Mouse (Mus musculus) hindbrain, embryonic 13.5 days (tissue): ENCODE data around the gene Dach1. TPM values are rescaled to one million over a fixed set of nuclear protein-coding genes. Genes with fewer than 3 reads are reported as not detected.

Source experiments
- ATAC-seq: fragments of 200-750 bp; cut with Nextera tagmentation; 2 replicates; pipeline ENCODE4 v1.8.0; 2017; ENCODE audit warnings: moderate TSS enrichment; ENCODE audit not compliant: low FRiP score
- H3K27ac ChIP-seq: fragments of 300-500 bp; sonication (generic); 2 replicates; pipeline ENCODE4 v1.5.1; 2015; ENCODE audit warnings: inconsistent platforms, mild to moderate bottlenecking, moderate library complexity
- H3K27me3 ChIP-seq: fragments of 300-500 bp; sonication (generic); 2 replicates; pipeline ENCODE4 v1.6.1; 2015; ENCODE audit warnings: mild to moderate bottlenecking, inconsistent platforms
- H3K36me3 ChIP-seq: fragments of 300-500 bp; sonication (generic); 2 replicates; pipeline ENCODE4 v1.6.1; 2015; ENCODE audit warnings: mild to moderate bottlenecking, inconsistent platforms
- H3K4me1 ChIP-seq: fragments of 300-500 bp; sonication (generic); replicated peaks from 2 replicates; pipeline ENCODE4 v1.6.1; 2015; ENCODE audit warnings: inconsistent platforms
- H3K4me2 ChIP-seq: fragments of 300-500 bp; sonication (generic); 2 replicates; pipeline ENCODE4 v1.6.1; 2015; ENCODE audit warnings: inconsistent platforms, mild to moderate bottlenecking, moderate library complexity
- H3K4me3 ChIP-seq: fragments of 300-500 bp; sonication (generic); 2 replicates; pipeline ENCODE4 v1.5.1; 2015; ENCODE audit warnings: mild to moderate bottlenecking, inconsistent platforms
- H3K9ac ChIP-seq: fragments of 300-500 bp; sonication (generic); 2 replicates; pipeline ENCODE4 v1.6.1; 2015; ENCODE audit warnings: mild to moderate bottlenecking, inconsistent platforms
- H3K9me3 ChIP-seq: fragments of 300-500 bp; sonication (generic); 2 replicates; pipeline ENCODE4 v1.6.1; 2016; ENCODE audit warnings: inconsistent platforms
- WGBS: fragments of 180-500 bp; shearing (Covaris S2); methylation state at CpG from one replicate; pipeline ENCODE4 v1.1.7; 2015; 5-methylcytosine and 5-hydroxymethylcytosine counted together
- polyA plus RNA-seq: library from polyadenylated mRNA; unstranded; fragments of >200 nt; fragmentation: Nextera tagmentation; extraction: Ambion mirVana; gene quantifications from 2 replicates; pipeline ENCODE4 v1.2.1, GENCODE M21; 2015

Dach1 gene
- polyA plus RNA-seq, 1 experiment from 2014 or later = 20.5 TPM

DNA sequence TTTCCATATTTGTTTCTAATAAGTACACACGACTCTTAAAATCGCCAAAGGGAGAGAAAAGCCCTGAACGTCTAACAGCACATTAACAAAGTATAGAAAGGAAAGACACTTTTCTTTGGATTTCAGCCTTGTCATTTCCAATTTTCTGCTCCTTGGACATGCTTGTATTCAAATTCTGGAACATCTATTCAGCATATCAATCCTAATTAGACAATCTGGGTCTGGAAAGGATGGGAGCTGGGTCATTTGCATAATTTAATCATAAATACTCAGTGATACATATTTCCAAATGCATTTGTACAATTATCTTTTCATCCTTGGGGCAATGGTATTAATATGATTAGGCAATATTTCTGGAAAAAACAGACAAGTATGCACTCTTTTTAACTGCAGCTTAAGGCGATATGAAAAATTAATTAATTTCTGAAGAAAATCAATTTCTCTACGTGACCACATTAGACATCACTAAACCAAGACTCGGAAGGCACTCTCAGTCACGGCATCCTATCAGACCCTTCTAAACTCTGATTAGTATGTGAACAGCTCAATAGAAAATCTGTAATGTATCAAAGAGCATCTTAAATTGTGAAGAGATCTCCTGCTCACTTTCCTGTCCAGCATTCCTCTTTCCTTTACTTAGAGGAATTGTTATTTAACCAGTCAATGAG is 13.7 kb downstream of the Dach1 start:
- Histone ChIP-seq H3K4me1 (peaks cover 18% of the 10 kb centered on the region), H3K36me3 (no peaks in the 10 kb centered on the region), H3K27me3 (no peaks in the 10 kb centered on the region), H3K4me2 (peak overlapping the region; percentile 35; the same call in 1 of the 2 replicates), H3K4me3 (no peak overlapping the region), H3K9ac (no peak overlapping the region), H3K27ac (peak overlapping the region; percentile 48; the same call in 1 of the 2 replicates), H3K9me3 (no peaks in the 10 kb centered on the region)
- no peak for ATAC-seq
- WGBS = 24% methylated on average over 7 of the region's 7 CpGs

- H3K36me3 ChIP-seq = no peaks in the 10 kb centered on the region
- H3K9ac ChIP-seq = no peak overlapping the region
- H3K4me2 ChIP-seq = peak overlapping the region; percentile 1; the same call in 1 of the 2 replicates
- peaks cover 18% of the 10 kb centered on the region for H3K4me1 ChIP-seq
- WGBS = 13% methylated on average over 7 of the region's 7 CpGs
- ATAC-seq = peak; percentile 81
- no peaks in the 10 kb centered on the region for H3K27me3 ChIP-seq
- H3K27ac ChIP-seq = peak overlapping the region; percentile 49
- no peaks in the 10 kb centered on the region for H3K9me3 ChIP-seq
- no peak overlapping the region for H3K4me3 ChIP-seq
Measured at GRCm38 (mm10) chr14:98154832-98155422, 14.6 kb downstream of the Dach1 start.

GRCm38 (mm10) chr14:98141758-98142157 is 27.8 kb downstream of the Dach1 start:
- H3K9me3 ChIP-seq = no peaks in the 10 kb centered on the region
- H3K27me3 ChIP-seq = no peaks in the 10 kb centered on the region
- ATAC-seq = no peak
- 45% methylated on average over 2 of the region's 2 CpGs for WGBS
- H3K9ac ChIP-seq = no peak overlapping the region
- H3K4me3 ChIP-seq = no peak overlapping the region
- H3K4me2 ChIP-seq = no peak overlapping the region
- no peak overlapping the region for H3K27ac ChIP-seq
- H3K36me3 ChIP-seq = no peaks in the 10 kb centered on the region
- peaks cover 18% of the 10 kb centered on the region for H3K4me1 ChIP-seq

DNA sequence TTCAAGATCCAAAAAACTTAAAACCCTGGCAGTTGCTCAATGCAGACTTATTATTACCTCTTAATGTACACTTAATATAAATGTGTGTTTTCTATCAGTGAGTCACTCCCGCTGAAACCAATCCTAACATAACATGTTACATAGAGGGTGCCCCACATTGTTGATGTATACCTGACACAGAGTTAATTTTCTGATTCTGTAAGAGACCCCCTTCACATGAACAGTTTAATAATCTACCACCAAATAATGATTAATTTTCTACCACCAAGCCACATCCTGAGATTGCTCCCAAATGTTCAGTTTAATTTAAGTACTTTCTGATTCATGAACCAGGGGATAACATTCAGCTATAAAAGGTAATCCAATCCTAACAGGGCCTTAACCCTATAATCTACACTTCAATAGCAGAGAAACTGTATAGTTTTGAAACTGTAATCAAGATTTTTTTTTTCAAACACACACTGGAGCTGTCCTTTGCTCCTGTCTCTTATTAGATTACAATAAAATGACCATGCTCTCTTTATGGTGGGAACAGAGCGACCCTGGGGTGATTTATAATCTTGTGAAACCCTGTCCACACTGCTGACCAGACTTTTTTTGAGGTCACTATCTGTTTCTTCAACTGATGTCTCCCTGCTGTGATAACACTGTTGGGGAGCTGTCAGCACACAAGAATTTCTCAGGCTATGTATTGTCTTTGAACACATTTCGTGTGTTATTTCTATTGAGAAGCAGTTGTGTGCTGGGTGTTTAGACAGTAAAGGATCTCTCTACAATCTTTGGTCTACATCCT is 30.5 kb downstream of the Dach1 start:
- Histone ChIP-seq H3K36me3 (no peaks in the 10 kb centered on the region), H3K9me3 (no peaks in the 10 kb centered on the region), H3K27ac (no peak overlapping the region), H3K27me3 (no peaks in the 10 kb centered on the region), H3K4me2 (no peak overlapping the region), H3K9ac (no peak overlapping the region), H3K4me3 (no peak overlapping the region), H3K4me1 (peaks cover 23% of the 10 kb centered on the region)
- no peak for ATAC-seq
- 35% methylated on average over 3 of the region's 3 CpGs for WGBS

- Histone ChIP-seq H3K27me3 (no peaks in the 10 kb centered on the region), H3K4me2 (no peak overlapping the region), H3K4me3 (no peak overlapping the region), H3K36me3 (no peaks in the 10 kb centered on the region), H3K9me3 (no peaks in the 10 kb centered on the region), H3K9ac (no peak overlapping the region), H3K27ac (no peak overlapping the region), H3K4me1 (peaks cover 23% of the 10 kb centered on the region)
- no peak for ATAC-seq
- 38% methylated on average over 4 of the region's 4 CpGs for WGBS
Measured at GRCm38 (mm10) chr14:98134546-98134945, 35.0 kb downstream of the Dach1 start.

DNA sequence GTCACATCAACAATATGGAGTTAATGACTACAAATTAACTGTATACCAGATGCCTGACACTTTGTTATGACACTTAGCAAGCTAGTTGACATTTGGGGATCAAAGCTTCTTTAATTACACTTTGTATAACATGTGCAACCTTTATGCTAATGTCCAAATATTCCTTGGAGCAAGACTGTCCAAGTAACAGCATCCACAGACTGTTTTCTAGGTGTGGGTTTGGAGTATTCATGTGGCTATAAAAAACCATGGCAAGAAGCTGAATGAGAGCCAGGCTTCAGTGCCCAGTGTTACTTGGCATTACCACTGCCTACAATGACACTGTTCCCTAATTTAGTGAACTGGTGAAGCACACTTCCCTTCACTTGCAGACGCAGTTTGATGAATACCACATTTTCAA is 46.5 kb downstream of the Dach1 start:
- no peak for ATAC-seq
- H3K9me3 ChIP-seq = no peaks in the 10 kb centered on the region
- H3K4me2 ChIP-seq = no peak overlapping the region
- no peak overlapping the region for H3K9ac ChIP-seq
- peaks cover 5% of the 10 kb centered on the region for H3K4me1 ChIP-seq
- H3K4me3 ChIP-seq = no peak overlapping the region
- no peaks in the 10 kb centered on the region for H3K27me3 ChIP-seq
- H3K36me3 ChIP-seq = no peaks in the 10 kb centered on the region
- H3K27ac ChIP-seq = no peak overlapping the region
- WGBS = 78% methylated on average over 1 of the region's 1 CpGs

DNA sequence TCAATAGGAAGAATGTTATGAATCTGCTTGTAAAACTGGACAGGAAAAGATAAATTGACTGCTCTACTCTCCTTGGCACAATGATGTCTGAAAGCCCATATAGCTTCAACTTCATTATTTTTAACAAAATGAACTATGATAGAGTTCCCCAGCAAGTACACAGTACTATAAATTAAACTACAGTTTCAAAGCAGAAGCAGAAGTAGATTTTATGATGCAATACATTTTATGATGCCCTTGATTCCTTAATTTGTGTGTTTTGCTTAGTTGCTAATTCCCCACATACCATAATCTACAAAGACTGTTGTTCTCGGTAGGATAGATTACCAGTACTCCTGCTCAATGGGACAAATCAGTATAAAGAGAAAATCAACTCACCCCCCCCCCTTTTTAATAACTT is 52.9 kb downstream of the Dach1 start:
- Histone ChIP-seq H3K9me3 (no peaks in the 10 kb centered on the region), H3K27me3 (no peaks in the 10 kb centered on the region), H3K4me2 (no peak overlapping the region), H3K4me3 (no peak overlapping the region), H3K27ac (no peak overlapping the region), H3K9ac (no peak overlapping the region), H3K4me1 (no peaks in the 10 kb centered on the region), H3K36me3 (no peaks in the 10 kb centered on the region)
- ATAC-seq = no peak
- WGBS = 59% methylated on average over 1 of the region's 1 CpGs

DNA sequence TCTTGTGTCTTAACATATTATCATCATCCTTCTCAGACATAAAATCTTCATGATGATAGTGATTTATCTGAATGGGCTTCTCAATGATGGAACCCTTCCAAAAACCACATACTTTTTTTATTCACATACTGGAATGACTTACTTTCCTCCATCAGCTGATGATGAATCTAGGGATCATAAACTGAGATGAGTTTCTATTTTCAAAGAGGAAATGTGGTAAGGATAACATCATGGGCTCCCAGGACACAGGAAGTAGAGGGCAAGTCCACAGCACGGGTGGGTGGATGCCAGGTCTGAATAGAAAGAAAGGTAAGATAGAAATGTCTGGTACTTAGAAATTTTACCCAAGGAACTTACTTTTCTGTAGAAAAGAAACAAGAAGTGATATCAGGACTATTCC is 56.5 kb downstream of the Dach1 start:
- H3K36me3 ChIP-seq = no peaks in the 10 kb centered on the region
- WGBS = 72% methylated on average over 1 of the region's 1 CpGs
- ATAC-seq = no peak
- H3K4me3 ChIP-seq = no peak overlapping the region
- H3K27ac ChIP-seq = no peak overlapping the region
- H3K27me3 ChIP-seq = no peaks in the 10 kb centered on the region
- H3K9ac ChIP-seq = no peak overlapping the region
- H3K9me3 ChIP-seq = no peaks in the 10 kb centered on the region
- peaks cover 3% of the 10 kb centered on the region; the same call in 1 of the 2 replicates for H3K4me1 ChIP-seq
- no peak overlapping the region for H3K4me2 ChIP-seq

GRCm38 (mm10) chr14:98109929-98110328 is 59.6 kb downstream of the Dach1 start:
- H3K9me3 ChIP-seq = no peaks in the 10 kb centered on the region
- H3K4me2 ChIP-seq = no peak overlapping the region
- H3K27me3 ChIP-seq = no peaks in the 10 kb centered on the region
- WGBS = 93% methylated on average over 2 of the region's 2 CpGs
- peaks cover 17% of the 10 kb centered on the region for H3K4me1 ChIP-seq
- H3K9ac ChIP-seq = no peak overlapping the region
- no peak overlapping the region for H3K4me3 ChIP-seq
- ATAC-seq = no peak
- H3K27ac ChIP-seq = no peak overlapping the region
- H3K36me3 ChIP-seq = no peaks in the 10 kb centered on the region

DNA sequence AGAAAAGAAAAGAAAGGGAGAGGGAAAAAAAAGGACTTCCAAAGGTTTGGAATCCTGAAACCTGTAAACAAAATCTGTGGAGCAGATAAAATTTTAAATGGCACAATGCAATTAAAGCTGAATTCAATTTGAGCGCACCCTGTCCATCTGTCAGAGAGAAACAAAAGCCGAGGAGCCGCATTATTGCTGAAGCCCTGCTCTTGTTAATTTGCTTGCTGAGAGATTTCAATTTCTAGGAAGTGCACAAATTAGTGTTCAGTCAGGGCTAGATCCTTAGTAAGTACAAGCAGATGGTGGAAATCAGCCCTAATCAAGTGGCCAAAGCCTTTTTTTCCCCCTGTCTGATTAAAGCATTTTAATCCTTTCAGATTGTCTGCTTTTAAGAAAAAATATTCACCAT is 60.8 kb downstream of the Dach1 start:
- Histone ChIP-seq H3K4me2 (no peak overlapping the region), H3K27ac (peak overlapping the region; percentile 10; the same call in 1 of the 2 replicates), H3K36me3 (no peaks in the 10 kb centered on the region), H3K4me3 (no peak overlapping the region), H3K27me3 (no peaks in the 10 kb centered on the region), H3K4me1 (peaks cover 24% of the 10 kb centered on the region), H3K9ac (no peak overlapping the region), H3K9me3 (no peaks in the 10 kb centered on the region)
- ATAC-seq = peak; percentile 64; the same call in 1 of the 2 replicates
- WGBS = 6% methylated on average over 3 of the region's 3 CpGs

- no peak overlapping the region for H3K9ac ChIP-seq
- no peaks in the 10 kb centered on the region for H3K36me3 ChIP-seq
- H3K27ac ChIP-seq = no peak overlapping the region
- H3K4me3 ChIP-seq = no peak overlapping the region
- peak; percentile 41; the same call in 1 of the 2 replicates for ATAC-seq
- H3K4me2 ChIP-seq = no peak overlapping the region
- no peaks in the 10 kb centered on the region for H3K27me3 ChIP-seq
- no peaks in the 10 kb centered on the region for H3K9me3 ChIP-seq
- H3K4me1 ChIP-seq = peaks cover 24% of the 10 kb centered on the region
Measured at GRCm38 (mm10) chr14:98106208-98106607, 63.4 kb downstream of the Dach1 start.

DNA sequence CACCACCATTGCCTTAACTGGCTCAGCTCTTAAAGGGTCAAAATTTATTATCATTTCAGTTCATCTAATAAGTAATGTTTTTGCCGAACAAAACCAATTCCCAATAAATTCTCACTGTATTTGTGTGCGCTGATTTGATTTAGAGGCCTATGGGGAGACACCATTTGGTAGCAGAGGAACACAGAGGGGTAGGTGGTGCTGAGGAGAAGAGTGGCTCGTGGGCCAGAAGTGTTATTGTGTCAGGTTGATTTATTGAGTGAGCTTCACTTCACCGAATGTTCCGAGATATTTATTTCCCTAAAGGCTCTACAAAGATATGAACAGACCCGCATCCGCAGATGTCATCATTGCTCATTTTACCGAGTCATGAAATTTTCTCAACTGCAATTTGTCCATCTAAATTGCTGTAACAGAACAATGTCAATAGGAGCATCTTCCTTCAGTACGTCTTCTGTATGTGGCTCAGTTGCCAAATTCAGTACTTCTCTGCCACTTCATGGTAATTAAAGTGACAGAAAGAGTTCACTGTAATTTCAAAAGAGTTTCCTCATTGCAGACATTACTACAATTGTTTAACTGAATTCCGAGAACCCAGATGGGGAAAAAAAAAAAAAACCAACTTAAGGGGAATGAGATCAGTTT is 65.1 kb downstream of the Dach1 start:
- H3K27ac ChIP-seq = peak overlapping the region; percentile 35; the same call in 1 of the 2 replicates
- no peaks in the 10 kb centered on the region for H3K9me3 ChIP-seq
- H3K36me3 ChIP-seq = no peaks in the 10 kb centered on the region
- 47% methylated on average over 10 of the region's 10 CpGs for WGBS
- no peak overlapping the region for H3K4me2 ChIP-seq
- no peaks in the 10 kb centered on the region for H3K27me3 ChIP-seq
- H3K4me3 ChIP-seq = no peak overlapping the region
- ATAC-seq = peak; percentile 66; the same call in 1 of the 2 replicates
- H3K9ac ChIP-seq = no peak overlapping the region
- H3K4me1 ChIP-seq = peaks cover 24% of the 10 kb centered on the region
